Mouse (Mus musculus) cerebellum, adult 2 months (tissue): ENCODE measurements around the gene Prepl.

Experiments
- CTCF ChIP-seq: fragments of 200-500 bp; IDR thresholded peaks from 2 replicates; pipeline ENCODE4 v1.5.1; 2011; ENCODE audit warnings: low read depth, mild to moderate bottlenecking, control low read depth, low read length, moderate library complexity, borderline replicate concordance; ENCODE audit not compliant: insufficient read depth
- POLR2A ChIP-seq: fragments of 200-500 bp; IDR thresholded peaks from 2 replicates; pipeline ENCODE4 v1.6.1; 2011; ENCODE audit warnings: low read length, control low read depth, borderline replicate concordance; ENCODE audit not compliant: insufficient read depth

DNA sequence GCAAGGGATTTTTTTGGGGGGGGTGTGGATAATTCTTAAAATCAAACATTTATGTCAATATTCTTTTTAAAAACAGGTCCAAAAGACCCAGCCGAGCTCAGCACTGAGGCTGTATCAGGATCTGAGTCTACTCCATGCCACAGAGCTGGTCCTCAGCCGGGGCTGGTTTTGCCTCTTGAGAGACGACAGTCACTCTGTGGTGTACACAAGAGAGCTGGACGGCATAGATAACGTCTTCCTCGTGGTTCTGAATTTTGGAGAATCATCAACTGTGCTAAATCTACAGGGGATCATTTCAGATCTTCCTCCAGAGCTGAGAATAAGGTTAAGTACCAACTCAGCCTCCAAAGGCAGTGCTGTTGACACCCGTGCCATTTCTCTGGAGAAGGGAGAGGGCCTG, 26.5 kb downstream of the Prepl start:
- TF ChIP-seq CTCF = no peak
- no peak for TF ChIP-seq POLR2A
